Mouse (Mus musculus): ENCODE measurements around the gene Lnx1. TPM values are rescaled to one million over a fixed set of nuclear protein-coding genes. Genes with fewer than 3 reads are reported as not detected.

Lnx1 gene
- 0.72 and 0.95 TPM in 2 replicates for polyA plus RNA-seq (2016; fragmentation: Nextera tagmentation; extraction: Ambion mirVana)

- H3K36me3 ChIP-seq, result no peaks in the 10 kb centered on the region
- H3K4me3 ChIP-seq, result peak within 1 kb of the TSS; percentile 57; the same call in 1 of the 2 replicates
- H3K4me1 ChIP-seq (replicated peaks), result peaks cover 20% of the 10 kb centered on the region
- DNase-seq (ENCODE audit: low spot score), result no peak
- 0 out of 2 replicates have a peak within 1 kb of the TSS, but pooled peaks have one; percentile 75 for H3K27ac ChIP-seq
- H3K27me3 ChIP-seq (ENCODE audit: insufficient read depth, poor library complexity, severe bottlenecking), result peaks cover 13% of the 10 kb centered on the region
- 48% methylated on average over 11 of the region's 11 CpGs for WGBS
- no peaks in the 10 kb centered on the region for H3K9me3 ChIP-seq
Observed at GRCm38 (mm10) chr5:74702766-74703165, at the start of gene Lnx1. Lnx1 (minus strand) TSS chr5:74702912.

GRCm38 (mm10) chr5:74750501-74750900, 47.8 kb upstream of the Lnx1 start:
- no peak for DNase-seq (ENCODE audit: low spot score)
- 93% methylated on average over 5 of the region's 5 CpGs for WGBS
- Histone ChIP-seq H3K9me3 (no peaks in the 10 kb centered on the region), H3K4me3 (no peak overlapping the region), H3K36me3 (no peaks in the 10 kb centered on the region), H3K27ac (no peak overlapping the region), H3K4me1 (replicated peaks) (no peaks in the 10 kb centered on the region), H3K27me3 (ENCODE audit: insufficient read depth, poor library complexity, severe bottlenecking) (no peaks in the 10 kb centered on the region)

- no peak overlapping the region for H3K4me3 ChIP-seq
Observed at GRCm38 (mm10) chr5:74747476-74747875, 44.8 kb upstream of the Lnx1 start.

GRCm38 (mm10) chr5:74740951-74741350, 38.2 kb upstream of the Lnx1 start:
- Histone ChIP-seq H3K27ac (no peak overlapping the region), H3K4me1 (replicated peaks) (peaks cover 11% of the 10 kb centered on the region; the same call in 1 of the 2 replicates), H3K4me3 (no peak overlapping the region), H3K27me3 (ENCODE audit: insufficient read depth, poor library complexity, severe bottlenecking) (no peaks in the 10 kb centered on the region), H3K36me3 (no peaks in the 10 kb centered on the region), H3K9me3 (no peaks in the 10 kb centered on the region)
- no peak for DNase-seq (ENCODE audit: low spot score)
- 92% methylated on average over 9 of the region's 9 CpGs for WGBS

More at GRCm38 (mm10) chr5:74747476-74747875, 44.8 kb upstream of the Lnx1 start:
- H3K36me3 ChIP-seq, result no peaks in the 10 kb centered on the region
- no peak for DNase-seq (ENCODE audit: low spot score)
- H3K27ac ChIP-seq, result no peak overlapping the region
- H3K4me1 ChIP-seq (replicated peaks), result no peaks in the 10 kb centered on the region
- no peaks in the 10 kb centered on the region for H3K9me3 ChIP-seq
- H3K27me3 ChIP-seq (ENCODE audit: insufficient read depth, poor library complexity, severe bottlenecking), result no peaks in the 10 kb centered on the region
- WGBS, result 94% methylated on average over 3 of the region's 3 CpGs

GRCm38 (mm10) chr5:74739435-74739834, 36.7 kb upstream of the Lnx1 start:
- Histone ChIP-seq H3K4me3 (no peak overlapping the region), H3K27me3 (ENCODE audit: insufficient read depth, poor library complexity, severe bottlenecking) (no peaks in the 10 kb centered on the region), H3K27ac (no peak overlapping the region), H3K36me3 (no peaks in the 10 kb centered on the region), H3K9me3 (no peaks in the 10 kb centered on the region), H3K4me1 (replicated peaks) (peaks cover 11% of the 10 kb centered on the region; the same call in 1 of the 2 replicates)
- no peak for DNase-seq (ENCODE audit: low spot score)
- 78% methylated on average over 12 of the region's 12 CpGs for WGBS

- H3K4me1 ChIP-seq (replicated peaks), result peaks cover 11% of the 10 kb centered on the region; the same call in 1 of the 2 replicates
- no peak overlapping the region for H3K27ac ChIP-seq
- H3K36me3 ChIP-seq, result no peaks in the 10 kb centered on the region
- peak; percentile 30 for DNase-seq (ENCODE audit: low spot score)
- H3K4me3 ChIP-seq, result no peak overlapping the region
- H3K9me3 ChIP-seq, result no peaks in the 10 kb centered on the region
- 69% methylated on average over 3 of the region's 3 CpGs for WGBS
- H3K27me3 ChIP-seq (ENCODE audit: insufficient read depth, poor library complexity, severe bottlenecking), result 0 out of 2 replicates have a peak, but pooled peaks cover 4% of the 10 kb centered on the region
Observed at GRCm38 (mm10) chr5:74738312-74738711, 35.6 kb upstream of the Lnx1 start.

- Histone ChIP-seq H3K27me3 (ENCODE audit: insufficient read depth, poor library complexity, severe bottlenecking) (0 out of 2 replicates have a peak, but pooled peaks cover 4% of the 10 kb centered on the region), H3K27ac (no peak overlapping the region), H3K4me1 (replicated peaks) (peaks cover 4% of the 10 kb centered on the region; the same call in 1 of the 2 replicates), H3K4me3 (no peak overlapping the region), H3K9me3 (no peaks in the 10 kb centered on the region), H3K36me3 (no peaks in the 10 kb centered on the region)
- WGBS, result 48% methylated on average over 7 of the region's 7 CpGs
- no peak for DNase-seq (ENCODE audit: low spot score)
Observed at GRCm38 (mm10) chr5:74733885-74734558, 31.3 kb upstream of the Lnx1 start.

GRCm38 (mm10) chr5:74732613-74733012, 29.9 kb upstream of the Lnx1 start:
- no peaks in the 10 kb centered on the region; the same call in 1 of the 2 replicates for H3K4me1 ChIP-seq (replicated peaks)
- H3K9me3 ChIP-seq, result no peaks in the 10 kb centered on the region
- H3K36me3 ChIP-seq, result no peaks in the 10 kb centered on the region
- H3K27me3 ChIP-seq (ENCODE audit: insufficient read depth, poor library complexity, severe bottlenecking), result 0 out of 2 replicates have a peak, but pooled peaks cover 4% of the 10 kb centered on the region
- no peak for DNase-seq (ENCODE audit: low spot score)
- H3K4me3 ChIP-seq, result no peak overlapping the region
- 77% methylated on average over 8 of the region's 8 CpGs for WGBS
- no peak overlapping the region for H3K27ac ChIP-seq

GRCm38 (mm10) chr5:74730601-74731000, 27.9 kb upstream of the Lnx1 start:
- Histone ChIP-seq H3K4me1 (replicated peaks) (peaks cover under 1% of the 10 kb centered on the region; the same call in 1 of the 2 replicates), H3K4me3 (no peak overlapping the region), H3K36me3 (no peaks in the 10 kb centered on the region), H3K27ac (no peak overlapping the region), H3K9me3 (no peaks in the 10 kb centered on the region), H3K27me3 (ENCODE audit: insufficient read depth, poor library complexity, severe bottlenecking) (0 out of 2 replicates have a peak, but pooled peaks cover 4% of the 10 kb centered on the region)
- DNase-seq (ENCODE audit: low spot score), result no peak
- 87% methylated on average over 5 of the region's 5 CpGs for WGBS

GRCm38 (mm10) chr5:74729567-74729966, 26.9 kb upstream of the Lnx1 start:
- peaks cover 3% of the 10 kb centered on the region; the same call in 1 of the 2 replicates for H3K4me1 ChIP-seq (replicated peaks)
- peaks cover 2% of the 10 kb centered on the region; the same call in 1 of the 2 replicates for H3K9me3 ChIP-seq
- no peak overlapping the region for H3K27ac ChIP-seq
- no peak for DNase-seq (ENCODE audit: low spot score)
- 85% methylated on average over 6 of the region's 6 CpGs for WGBS
- no peak overlapping the region for H3K4me3 ChIP-seq
- H3K36me3 ChIP-seq, result no peaks in the 10 kb centered on the region
- H3K27me3 ChIP-seq (ENCODE audit: insufficient read depth, poor library complexity, severe bottlenecking), result 0 out of 2 replicates have a peak, but pooled peaks cover 4% of the 10 kb centered on the region

GRCm38 (mm10) chr5:74728186-74728585, 25.5 kb upstream of the Lnx1 start:
- Histone ChIP-seq H3K4me3 (no peak overlapping the region), H3K9me3 (peaks cover 3% of the 10 kb centered on the region; the same call in 1 of the 2 replicates), H3K4me1 (replicated peaks) (0 out of 2 replicates have a peak, but pooled peaks cover 3% of the 10 kb centered on the region), H3K27ac (no peak overlapping the region), H3K27me3 (ENCODE audit: insufficient read depth, poor library complexity, severe bottlenecking) (no peaks in the 10 kb centered on the region), H3K36me3 (no peaks in the 10 kb centered on the region)
- DNase-seq (ENCODE audit: low spot score), result no peak
- 85% methylated on average over 6 of the region's 6 CpGs for WGBS

GRCm38 (mm10) chr5:74727319-74727718, 24.6 kb upstream of the Lnx1 start:
- 76% methylated on average over 8 of the region's 8 CpGs for WGBS
- no peak for DNase-seq (ENCODE audit: low spot score)
- Histone ChIP-seq H3K27ac (no peak overlapping the region), H3K36me3 (no peaks in the 10 kb centered on the region), H3K4me3 (no peak overlapping the region), H3K27me3 (ENCODE audit: insufficient read depth, poor library complexity, severe bottlenecking) (no peaks in the 10 kb centered on the region), H3K9me3 (peaks cover 3% of the 10 kb centered on the region; the same call in 1 of the 2 replicates), H3K4me1 (replicated peaks) (0 out of 2 replicates have a peak, but pooled peaks cover 3% of the 10 kb centered on the region)

GRCm38 (mm10) chr5:74725541-74725940, 22.8 kb upstream of the Lnx1 start:
- peaks cover 3% of the 10 kb centered on the region; the same call in 1 of the 2 replicates for H3K9me3 ChIP-seq
- 0 out of 2 replicates have a peak, but pooled peaks cover 3% of the 10 kb centered on the region for H3K4me1 ChIP-seq (replicated peaks)
- H3K36me3 ChIP-seq, result no peaks in the 10 kb centered on the region
- H3K27ac ChIP-seq, result no peak overlapping the region
- WGBS, result 53% methylated on average over 4 of the region's 4 CpGs
- no peak overlapping the region for H3K4me3 ChIP-seq
- DNase-seq (ENCODE audit: low spot score), result no peak
- H3K27me3 ChIP-seq (ENCODE audit: insufficient read depth, poor library complexity, severe bottlenecking), result no peaks in the 10 kb centered on the region

All from hindbrain, embryonic 10.5 days (tissue).